Mouse (Mus musculus): ENCODE results near the gene Irx5. TPM values are rescaled to one million over a fixed set of nuclear protein-coding genes. Genes with fewer than 3 reads are reported as not detected.

Irx5 gene
- polyA plus RNA-seq, 1 experiment from 2014 or later, result 4.4 TPM

- peak; percentile 39 for DNase-seq (ENCODE audit: extremely low spot score, low spot score)
- peak overlapping the region; percentile 67 for H3K4me3 ChIP-seq
- peak overlapping the region; percentile 85 for H3K27ac ChIP-seq
- H3K36me3 ChIP-seq (replicated peaks), result peaks cover under 1% of the 10 kb centered on the region; the same call in 1 of the 2 replicates
- WGBS, result 8% methylated on average over 22 of the region's 22 CpGs
- no peaks in the 10 kb centered on the region for H3K9me3 ChIP-seq
- H3K4me1 ChIP-seq, result peaks cover 70% of the 10 kb centered on the region
- peaks cover 84% of the 10 kb centered on the region for H3K27me3 ChIP-seq (ENCODE audit: poor library complexity, severe bottlenecking)
Observed at GRCm38 (mm10) chr8:92354536-92355482, 2.6 kb upstream of the Irx5 start.

GRCm38 (mm10) chr8:92355701-92356612, 1.5 kb upstream of the Irx5 start:
- H3K36me3 ChIP-seq (replicated peaks), result peaks cover 8% of the 10 kb centered on the region; the same call in 1 of the 2 replicates
- H3K27me3 ChIP-seq (ENCODE audit: poor library complexity, severe bottlenecking), result peaks cover 87% of the 10 kb centered on the region
- peak overlapping the region; percentile 85 for H3K27ac ChIP-seq
- peak overlapping the region; percentile 67 for H3K4me3 ChIP-seq
- H3K4me1 ChIP-seq, result peaks cover 76% of the 10 kb centered on the region
- no peaks in the 10 kb centered on the region for H3K9me3 ChIP-seq
- WGBS, result under 1% methylated on average over 93 of the region's 93 CpGs
- peak; percentile 99 for DNase-seq (ENCODE audit: extremely low spot score, low spot score)

- WGBS, result under 1% methylated on average over 40 of the region's 40 CpGs
- peaks cover 8% of the 10 kb centered on the region; the same call in 1 of the 2 replicates for H3K36me3 ChIP-seq (replicated peaks)
- peaks cover 82% of the 10 kb centered on the region for H3K4me1 ChIP-seq
- H3K27ac ChIP-seq, result peak overlapping the region; percentile 85
- DNase-seq (ENCODE audit: extremely low spot score, low spot score), result no peak
- H3K4me3 ChIP-seq, result peak overlapping the region; percentile 67
- no peaks in the 10 kb centered on the region for H3K9me3 ChIP-seq
- H3K27me3 ChIP-seq (ENCODE audit: poor library complexity, severe bottlenecking), result peaks cover 90% of the 10 kb centered on the region
Observed at GRCm38 (mm10) chr8:92356613-92357375, 631 bp upstream of the Irx5 start.

- under 1% methylated on average over 80 of the region's 80 CpGs for WGBS
- Histone ChIP-seq H3K9me3 (no peaks in the 10 kb centered on the region), H3K27me3 (ENCODE audit: poor library complexity, severe bottlenecking) (peaks cover 90% of the 10 kb centered on the region), H3K4me3 (peak overlapping the region; percentile 67), H3K36me3 (replicated peaks) (peaks cover 8% of the 10 kb centered on the region; the same call in 1 of the 2 replicates), H3K27ac (peak overlapping the region; percentile 85), H3K4me1 (peaks cover 94% of the 10 kb centered on the region)
- peak; percentile 71 for DNase-seq (ENCODE audit: extremely low spot score, low spot score)
Observed at GRCm38 (mm10) chr8:92358141-92358999, 945 bp downstream of the Irx5 start.

- WGBS, result 1% methylated on average over 35 of the region's 35 CpGs
- peak overlapping the region; percentile 67 for H3K4me3 ChIP-seq
- peaks cover 94% of the 10 kb centered on the region for H3K4me1 ChIP-seq
Observed at GRCm38 (mm10) chr8:92359000-92359832, 1.8 kb downstream of the Irx5 start.

GRCm38 (mm10) chr8:92359833-92360082, 2.3 kb downstream of the Irx5 start:
- Histone ChIP-seq H3K9me3 (no peaks in the 10 kb centered on the region), H3K4me1 (peaks cover 94% of the 10 kb centered on the region), H3K36me3 (replicated peaks) (peaks cover 8% of the 10 kb centered on the region; the same call in 1 of the 2 replicates), H3K27ac (peak overlapping the region; percentile 85), H3K4me3 (peak overlapping the region; percentile 67), H3K27me3 (ENCODE audit: poor library complexity, severe bottlenecking) (peaks cover 90% of the 10 kb centered on the region)
- DNase-seq (ENCODE audit: extremely low spot score, low spot score), result no peak
- 0% methylated on average over 21 of the region's 21 CpGs for WGBS

More at GRCm38 (mm10) chr8:92359000-92359832, 1.8 kb downstream of the Irx5 start:
- peak overlapping the region; percentile 85 for H3K27ac ChIP-seq
- DNase-seq (ENCODE audit: extremely low spot score, low spot score), result peak; percentile 50
- peaks cover 90% of the 10 kb centered on the region for H3K27me3 ChIP-seq (ENCODE audit: poor library complexity, severe bottlenecking)
- no peaks in the 10 kb centered on the region for H3K9me3 ChIP-seq
- H3K36me3 ChIP-seq (replicated peaks), result peaks cover 8% of the 10 kb centered on the region; the same call in 1 of the 2 replicates

- WGBS, result under 1% methylated on average over 77 of the region's 77 CpGs
- Histone ChIP-seq H3K4me1 (peaks cover 94% of the 10 kb centered on the region), H3K9me3 (no peaks in the 10 kb centered on the region), H3K4me3 (peak overlapping the region; percentile 67), H3K27ac (peak overlapping the region; percentile 85), H3K27me3 (ENCODE audit: poor library complexity, severe bottlenecking) (peaks cover 90% of the 10 kb centered on the region), H3K36me3 (replicated peaks) (peaks cover 8% of the 10 kb centered on the region; the same call in 1 of the 2 replicates)
- peak; percentile 58 for DNase-seq (ENCODE audit: extremely low spot score, low spot score)
Observed at GRCm38 (mm10) chr8:92360083-92360861, 2.8 kb downstream of the Irx5 start.

- H3K4me3 ChIP-seq, result peak overlapping the region; percentile 67
- H3K9me3 ChIP-seq, result no peaks in the 10 kb centered on the region
- peak; percentile 76 for DNase-seq (ENCODE audit: extremely low spot score, low spot score)
- H3K36me3 ChIP-seq (replicated peaks), result peaks cover 8% of the 10 kb centered on the region; the same call in 1 of the 2 replicates
- peak overlapping the region; percentile 49; the same call in 1 of the 2 replicates for H3K27ac ChIP-seq
- peaks cover 95% of the 10 kb centered on the region for H3K4me1 ChIP-seq
- H3K27me3 ChIP-seq (ENCODE audit: poor library complexity, severe bottlenecking), result peaks cover 100% of the 10 kb centered on the region
- 2% methylated on average over 25 of the region's 25 CpGs for WGBS
Observed at GRCm38 (mm10) chr8:92361546-92362351, 4.3 kb downstream of the Irx5 start.

GRCm38 (mm10) chr8:92362396-92363115, 5.1 kb downstream of the Irx5 start:
- peaks cover 8% of the 10 kb centered on the region; the same call in 1 of the 2 replicates for H3K36me3 ChIP-seq (replicated peaks)
- peak; percentile 43 for DNase-seq (ENCODE audit: extremely low spot score, low spot score)
- H3K27me3 ChIP-seq (ENCODE audit: poor library complexity, severe bottlenecking), result peaks cover 100% of the 10 kb centered on the region
- H3K4me1 ChIP-seq, result peaks cover 90% of the 10 kb centered on the region
- H3K9me3 ChIP-seq, result no peaks in the 10 kb centered on the region
- H3K27ac ChIP-seq, result 0 out of 2 replicates have a peak overlapping the region, but pooled peaks have one; percentile 71
- 3% methylated on average over 15 of the region's 15 CpGs for WGBS
- peak overlapping the region; percentile 67 for H3K4me3 ChIP-seq
